Mouse (Mus musculus) large intestine, adult 2 months (tissue): Measurements from ENCODE around the gene Cmtr1. TPM values are rescaled to one million over a fixed set of nuclear protein-coding genes. Genes with fewer than 3 reads are reported as not detected.
"Not testable (repeated sequence)": the region's sequence is repeated elsewhere in the genome, so short reads cannot be mapped to it uniquely, and the experiment has no call there.

Source experiments
- DNase-seq: peaks from one replicate; pipeline ENCODE4 v3.0.0-alpha.2; 2012; ENCODE audit warnings: low read depth, low spot score
- WGBS: fragments of 180-500 bp; shearing (Covaris S2); methylation state at CpG from one replicate; pipeline ENCODE4 v1.1.7; 2018; 5-methylcytosine and 5-hydroxymethylcytosine counted together
- polyA plus RNA-seq: library from polyadenylated mRNA; depleted of rRNA; stranded (reverse); fragments of >200 nt; gene quantifications from 2 replicates; pipeline ENCODE4 v1.2.3, GENCODE M21; 2012

Gene Cmtr1
- polyA plus RNA-seq, 1 experiment: 19.6 TPM

GRCm38 (mm10) chr17:29698421-29698820, 38.0 kb downstream of the Cmtr1 start:
- no peak for DNase-seq
- 93% methylated on average over 6 of the region's 6 CpGs for WGBS

- DNase-seq: no peak
- 86% methylated on average over 7 of the region's 7 CpGs for WGBS
Measured at GRCm38 (mm10) chr17:29700573-29700972, 40.2 kb downstream of the Cmtr1 start.

- WGBS: 84% methylated on average over 4 of the region's 4 CpGs
- DNase-seq: no peak
Measured at GRCm38 (mm10) chr17:29702938-29703710, 42.7 kb downstream of the Cmtr1 start.

- WGBS: 42% methylated on average over 3 of the region's 3 CpGs
- DNase-seq: no peak
Measured at GRCm38 (mm10) chr17:29704781-29705180, 44.4 kb downstream of the Cmtr1 start.

- no peak for DNase-seq
- WGBS: 77% methylated on average over 5 of the region's 5 CpGs
Measured at GRCm38 (mm10) chr17:29705881-29706280, 45.5 kb downstream of the Cmtr1 start.

GRCm38 (mm10) chr17:29706981-29707545, 46.7 kb downstream of the Cmtr1 start:
- no peak for DNase-seq
- WGBS: 47% methylated on average over 5 of the region's 5 CpGs

GRCm38 (mm10) chr17:29708783-29709182, 48.4 kb downstream of the Cmtr1 start:
- no peak for DNase-seq
- WGBS: 75% methylated on average over 5 of the region's 5 CpGs

GRCm38 (mm10) chr17:29710562-29711044, 50.2 kb downstream of the Cmtr1 start:
- 84% methylated on average over 11 of the region's 11 CpGs for WGBS
- DNase-seq: no peak

GRCm38 (mm10) chr17:29711076-29711744, 50.8 kb downstream of the Cmtr1 start:
- WGBS: 64% methylated on average over 19 of the region's 19 CpGs
- no peak for DNase-seq

GRCm38 (mm10) chr17:29711745-29712431, 51.5 kb downstream of the Cmtr1 start:
- WGBS: 60% methylated on average over 8 of the region's 8 CpGs
- DNase-seq: no peak

- 35% methylated on average over 7 of the region's 7 CpGs for WGBS
- DNase-seq: no peak
Measured at GRCm38 (mm10) chr17:29712565-29712964, 52.2 kb downstream of the Cmtr1 start.

- 96% methylated on average over 4 of the region's 4 CpGs for WGBS
- not testable (repeated sequence) for DNase-seq
Measured at GRCm38 (mm10) chr17:29713734-29714133, 53.3 kb downstream of the Cmtr1 start.

GRCm38 (mm10) chr17:29716732-29717445, 56.5 kb downstream of the Cmtr1 start, which contains the start of gene Ccdc167:
Gene Ccdc167 (minus strand): TSS chr17:29717044.
- 5% methylated on average over 41 of the region's 41 CpGs for WGBS
- DNase-seq: peak; percentile 79

- no peak for DNase-seq
- WGBS: 88% methylated on average over 8 of the region's 8 CpGs
Measured at GRCm38 (mm10) chr17:29718660-29719059, 58.3 kb downstream of the Cmtr1 start.

- DNase-seq: no peak
- whole genome bisulfite sequencing: 79% methylated on average over 13 of the region's 13 CpGs
Measured at GRCm38 (mm10) chr17:29719628-29720575, 59.5 kb downstream of the Cmtr1 start.

GRCm38 (mm10) chr17:29720755-29721365, 60.5 kb downstream of the Cmtr1 start:
- no peak for DNase-seq
- WGBS: 69% methylated on average over 11 of the region's 11 CpGs

GRCm38 (mm10) chr17:29724610-29725009, 64.2 kb downstream of the Cmtr1 start:
- no peak for DNase-seq
- WGBS: 42% methylated on average over 6 of the region's 6 CpGs
